Mouse (Mus musculus) adrenal gland, postnatal 10 days (tissue): ENCODE measurements at regions not wholly inside any gene's neighbourhood (a gene's known extent, or its start where the extent isn't known, plus 50 kb on each side); places are given as distances from the start of the nearest gene placed in this dataset.

Experiments
- DNase-seq: peaks from one replicate; pipeline ENCODE4 v3.0.0; 2021; ENCODE audit warnings: mixed read lengths

DNA sequence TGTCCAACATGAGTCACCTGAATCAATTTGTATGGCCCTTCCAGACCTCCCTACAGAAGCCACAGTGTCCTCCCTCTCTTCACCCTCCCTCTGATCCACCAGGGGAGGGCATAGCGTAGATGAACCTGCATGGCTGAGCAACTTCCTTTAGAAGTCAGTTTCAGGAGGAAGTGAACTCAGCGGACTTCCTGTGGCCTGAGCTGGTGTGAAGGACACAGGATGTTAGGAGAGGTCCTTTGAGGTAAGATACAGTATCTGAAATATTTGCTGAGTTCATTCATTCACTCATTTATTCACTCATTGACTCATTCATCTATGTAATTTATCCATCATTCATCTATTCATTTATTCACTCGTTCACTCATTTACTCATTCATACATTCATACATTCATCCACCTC lies 152.6 kb downstream of the Chst1 start:
- DNase-seq: no peak

DNA sequence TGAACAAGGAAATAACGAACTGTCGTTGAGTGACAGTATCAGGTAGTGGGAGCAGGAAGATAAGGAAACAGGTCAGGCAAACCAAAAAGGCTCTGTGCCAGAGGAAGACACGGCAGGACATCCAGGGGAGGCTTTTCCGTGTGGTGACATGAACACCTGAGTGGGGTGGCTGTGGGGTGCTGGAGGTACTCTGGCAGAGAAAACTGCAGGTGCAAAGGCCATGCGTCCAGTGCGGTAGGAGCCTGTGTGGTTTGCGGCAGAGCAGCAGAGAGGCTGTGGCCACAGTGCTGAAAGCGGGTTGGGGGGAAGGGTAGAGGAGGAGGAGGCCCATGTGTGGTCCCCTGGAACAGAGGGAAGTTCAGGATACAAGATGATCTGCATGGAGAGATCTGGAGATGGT lies 153.3 kb downstream of the Chst1 start:
- no peak for DNase-seq

DNA sequence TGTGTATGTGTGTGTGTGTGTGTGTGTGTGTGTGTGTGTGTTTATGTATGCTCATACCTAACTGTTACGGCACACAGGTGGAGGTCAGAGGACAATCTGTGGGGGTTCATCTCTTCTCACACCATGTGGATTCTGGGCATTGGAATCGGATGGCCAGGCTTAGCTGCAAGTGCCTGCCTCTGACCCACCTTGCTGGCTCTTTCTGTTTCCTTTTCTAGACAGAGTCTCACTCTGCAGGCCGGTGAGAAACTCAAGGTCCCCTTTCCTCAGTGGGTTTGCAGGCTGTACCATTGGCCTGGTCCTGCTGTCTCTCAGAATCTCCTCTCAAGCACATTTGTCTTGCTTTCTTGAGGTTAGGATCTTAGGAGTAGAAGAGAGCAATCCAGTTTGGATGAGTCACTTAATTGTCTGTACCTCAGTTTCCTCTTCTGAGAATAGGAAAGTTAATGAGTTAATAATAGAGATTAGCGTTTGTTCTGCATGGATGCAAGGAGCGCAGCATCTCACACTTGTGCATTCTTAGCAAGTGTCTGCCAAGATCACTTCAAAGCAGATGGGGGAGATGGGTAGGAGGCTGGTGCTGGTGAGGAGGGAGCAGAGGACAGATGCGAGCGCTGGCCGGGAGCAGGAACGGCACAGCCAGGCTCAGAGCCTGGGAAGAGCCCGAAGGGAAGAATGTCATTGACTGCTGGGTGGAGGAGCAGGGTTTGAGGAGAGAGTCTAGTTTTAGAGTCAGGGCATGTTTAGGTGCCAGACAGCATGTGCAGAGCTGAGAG lies 155.2 kb downstream of the Chst1 start:
- DNase-seq: no peak

DNA sequence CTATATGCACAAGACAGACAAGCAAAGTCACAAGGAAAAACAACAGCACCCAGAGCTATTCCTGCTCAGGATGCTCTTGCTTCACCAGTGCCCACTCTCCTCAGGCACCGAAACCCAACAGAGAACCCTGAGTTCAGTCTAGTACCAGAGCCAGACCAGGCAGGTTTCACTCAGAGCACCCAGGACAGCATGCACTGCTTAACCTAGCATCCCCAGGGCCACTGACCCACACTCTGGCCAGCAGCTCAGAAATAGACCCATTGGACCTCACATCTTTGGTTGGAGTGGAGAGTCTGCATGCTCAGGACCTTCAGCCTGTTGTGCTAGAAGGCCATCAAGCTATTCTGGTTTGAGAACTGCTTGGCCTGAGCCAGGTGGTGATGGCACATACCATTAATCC lies 157.0 kb downstream of the Chst1 start:
- DNase-seq: no peak

DNA sequence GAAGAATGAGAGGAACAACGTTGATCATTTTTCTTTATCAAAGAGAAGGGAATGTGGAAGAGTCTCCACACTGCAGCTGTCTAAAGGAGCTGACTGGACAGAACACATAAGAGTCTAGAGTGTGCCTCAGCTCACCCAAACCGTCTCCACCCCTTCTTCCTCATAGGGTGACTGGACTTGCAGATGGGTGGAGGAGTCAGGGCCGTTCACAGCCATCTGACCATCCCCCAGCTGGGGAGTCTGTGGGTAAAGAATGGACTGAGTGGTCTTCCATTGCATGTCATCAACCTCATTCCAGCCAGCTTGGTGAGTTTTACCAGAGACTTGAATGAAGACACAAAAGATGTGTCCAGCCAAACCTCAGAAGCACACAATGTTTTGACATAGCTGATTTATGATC lies 156.1 kb upstream of the Syt13 start:
- DNase-seq: no peak

DNA sequence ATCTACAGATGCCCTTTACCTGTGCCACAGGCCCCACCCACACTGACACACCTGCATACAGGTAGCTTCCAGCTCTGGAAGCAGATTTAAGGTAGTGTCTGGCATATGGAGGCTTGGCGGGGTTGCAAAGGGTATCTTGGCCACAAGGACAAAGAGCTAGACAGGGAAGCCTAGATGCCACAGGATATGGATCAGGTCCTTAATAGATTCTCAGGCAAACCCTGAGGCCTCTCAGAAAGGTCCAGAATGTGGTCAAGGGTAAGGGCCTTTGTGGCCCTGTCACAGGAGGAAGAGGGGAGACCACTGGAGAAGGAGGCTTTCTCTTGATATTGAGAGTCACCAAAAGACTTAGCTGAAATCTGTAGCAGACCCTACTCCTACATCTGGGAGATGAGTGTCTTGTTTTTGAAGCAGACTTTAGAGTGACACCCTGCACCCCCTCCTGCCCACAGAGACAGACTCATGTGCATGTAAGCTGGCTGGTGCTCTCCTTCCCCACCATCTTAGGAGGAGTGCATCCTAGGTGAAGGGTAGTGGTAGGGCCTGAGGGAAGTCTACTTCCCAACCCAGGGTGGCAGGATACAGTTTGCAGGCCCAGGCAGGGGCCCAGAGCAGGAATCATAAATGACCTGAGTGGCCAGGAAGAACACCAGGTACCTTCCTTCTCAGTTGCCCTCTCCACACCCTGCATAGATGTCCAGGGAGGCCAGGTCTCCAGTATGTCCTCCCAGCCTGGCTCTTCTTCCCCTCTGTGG lies 150.8 kb upstream of the Syt13 start:
- DNase-seq: no peak

DNA sequence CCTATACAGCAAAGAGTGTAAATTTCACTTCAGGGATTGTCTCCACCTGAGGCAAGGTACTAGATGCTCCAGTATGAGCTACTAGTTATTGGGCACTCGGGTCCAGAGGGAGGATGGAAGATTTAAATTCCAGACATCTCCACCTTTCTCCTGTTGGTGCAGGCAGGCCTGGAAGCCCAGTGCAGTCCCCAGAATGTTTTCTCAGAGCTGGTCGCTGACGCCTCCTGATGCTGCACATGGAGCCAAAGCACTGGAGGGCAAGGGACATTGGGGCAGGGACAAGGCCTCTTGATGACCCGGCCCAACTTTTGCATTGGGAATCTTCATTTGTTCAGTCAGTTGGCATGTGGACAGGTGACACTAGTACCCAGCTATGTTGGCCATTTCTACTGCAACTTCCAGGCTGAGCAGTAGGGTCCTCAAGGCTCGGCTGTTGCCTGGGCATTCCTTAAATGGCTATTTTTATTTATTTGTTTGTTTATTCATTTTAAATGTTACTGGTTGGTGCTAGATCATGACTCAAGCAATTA lies 147.4 kb upstream of the Syt13 start:
- DNase-seq: no peak

DNA sequence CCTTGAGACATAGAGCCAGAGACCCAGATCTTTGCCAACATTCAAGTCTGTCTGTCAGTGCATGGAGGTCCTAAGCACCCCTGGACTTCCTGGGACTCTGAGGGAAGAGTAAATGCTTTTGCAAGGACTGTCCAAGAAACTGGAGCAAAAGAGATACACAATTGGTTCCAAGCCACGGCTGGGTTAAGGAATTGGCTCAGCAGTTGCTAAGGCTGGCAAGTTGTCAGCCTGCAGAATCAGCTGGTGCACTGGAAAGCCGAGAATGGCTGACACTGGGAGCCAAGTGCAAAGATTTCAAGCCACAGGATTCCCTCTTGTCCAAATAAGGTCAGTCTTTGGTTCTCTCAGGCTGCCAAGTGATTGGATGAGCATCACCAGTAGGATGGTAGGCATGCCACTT lies 146.8 kb upstream of the Syt13 start:
- peak; percentile 49 for DNase-seq

DNA sequence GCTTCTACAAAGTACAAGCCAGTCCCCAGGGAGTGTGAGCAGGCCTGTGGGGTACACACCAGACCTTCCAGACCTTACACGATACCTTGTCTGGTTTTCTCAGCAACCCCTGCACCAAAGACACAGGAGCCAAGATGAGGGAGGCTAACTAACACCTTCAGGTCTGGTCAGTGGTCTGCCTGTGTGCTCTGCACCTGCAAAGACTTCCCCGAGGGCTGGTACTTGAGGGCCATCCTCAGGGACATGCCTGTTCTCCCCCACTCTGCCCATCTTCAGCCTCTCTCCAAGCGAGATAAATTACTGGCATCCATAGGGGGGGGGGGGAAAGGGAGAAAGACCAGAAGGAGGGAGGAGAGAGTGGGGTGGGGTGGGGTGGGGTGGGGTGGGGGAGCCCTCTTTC lies 145.8 kb upstream of the Syt13 start:
- no peak for DNase-seq

DNA sequence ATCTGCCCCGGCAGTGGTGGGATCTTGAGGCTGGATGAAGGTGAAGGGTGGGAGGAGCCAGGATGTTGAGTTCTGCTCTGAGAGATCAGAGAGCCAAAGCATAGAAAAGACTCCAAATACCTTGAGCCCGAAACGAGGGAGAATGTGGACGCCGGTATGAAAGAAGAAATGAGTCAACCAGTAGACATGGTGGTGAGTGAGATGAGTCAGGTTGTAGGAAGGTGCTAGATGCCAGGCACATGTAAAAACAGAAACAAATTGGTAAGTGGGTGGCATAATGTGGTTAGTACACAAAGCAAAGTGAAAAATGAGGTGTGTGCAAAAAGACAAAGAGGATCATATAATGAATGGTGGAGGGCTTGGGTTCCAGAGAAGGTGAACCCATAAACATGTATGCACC lies 144.8 kb upstream of the Syt13 start:
- no peak for DNase-seq

DNA sequence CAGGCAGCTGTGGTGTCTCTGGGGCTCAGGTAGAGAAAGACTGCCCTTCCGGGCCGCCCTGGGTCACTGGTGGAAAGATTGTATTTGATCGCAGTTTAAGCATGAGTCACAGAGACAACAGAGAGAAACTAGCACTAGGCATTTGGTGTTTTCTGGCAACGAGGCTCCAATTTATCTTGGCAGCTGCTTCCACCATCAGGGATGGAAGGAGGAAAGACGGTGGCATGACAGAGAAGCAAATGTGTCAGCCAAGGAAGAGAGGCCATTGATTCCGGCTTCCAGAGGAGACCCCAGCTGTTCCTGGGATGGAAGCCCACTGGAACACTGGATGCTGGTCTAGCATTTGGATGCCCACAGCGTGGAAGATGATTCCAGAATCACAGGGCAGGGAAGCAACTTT lies 142.3 kb upstream of the Syt13 start:
- DNase-seq: peak; percentile 14

DNA sequence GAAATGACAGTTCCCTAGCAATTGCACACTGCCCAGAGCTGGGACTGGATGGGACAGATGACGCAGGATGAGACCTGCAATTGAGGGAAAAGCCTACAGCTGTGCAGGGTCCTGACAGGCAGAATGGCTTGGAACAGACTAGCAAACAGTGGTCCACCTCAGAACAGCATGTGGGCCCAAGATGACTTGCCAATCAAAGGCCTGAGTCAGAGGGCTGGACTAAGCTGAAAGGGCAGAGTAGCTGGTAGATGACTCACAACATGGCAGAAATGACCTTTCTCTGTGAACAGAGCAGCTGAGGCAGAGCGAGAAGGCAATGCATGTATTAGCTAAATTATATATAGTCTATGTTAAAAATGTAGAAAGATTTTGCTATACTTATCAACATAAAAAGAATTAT lies 138.4 kb upstream of the Syt13 start:
- peak; percentile 26 for DNase-seq

DNA sequence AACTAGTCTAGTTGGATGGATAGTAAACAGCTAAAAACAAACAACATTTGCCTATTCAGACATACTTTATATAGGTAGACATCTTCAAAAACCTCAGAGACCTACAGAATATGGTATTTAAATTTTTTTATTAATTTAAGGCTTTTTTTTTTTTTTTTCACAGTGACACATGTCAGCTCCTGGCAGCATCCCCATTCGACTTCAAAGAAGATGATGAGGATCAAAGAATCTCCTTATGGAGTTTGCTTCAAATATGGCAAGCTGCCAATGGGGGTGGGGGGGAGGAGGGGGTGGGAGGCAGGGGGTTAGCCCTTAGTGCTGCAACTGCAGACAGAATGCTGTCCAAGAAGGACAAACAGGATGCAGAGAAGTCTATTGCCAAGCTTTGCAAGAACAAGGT lies 135.8 kb upstream of the Syt13 start:
- no peak for DNase-seq

DNA sequence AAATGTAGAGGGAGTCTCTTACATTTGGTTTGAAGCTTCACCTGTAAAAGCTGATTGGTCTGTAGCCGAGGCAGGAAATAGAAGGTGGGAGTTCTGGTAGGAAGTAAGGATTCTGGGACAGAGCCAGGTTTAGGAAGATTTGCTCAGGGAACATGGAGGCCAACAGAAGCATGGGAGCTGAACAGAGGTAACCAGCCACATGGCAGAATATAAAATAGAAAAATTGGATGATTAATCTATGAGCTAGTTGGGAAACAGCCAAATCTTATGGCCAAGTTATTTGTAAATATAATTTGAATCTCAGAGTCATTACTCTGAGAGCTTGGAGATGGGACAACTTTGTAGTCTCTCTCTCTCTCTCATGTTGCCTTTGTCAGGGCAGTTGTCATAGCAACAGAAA lies 134.9 kb upstream of the Syt13 start:
- no peak for DNase-seq

DNA sequence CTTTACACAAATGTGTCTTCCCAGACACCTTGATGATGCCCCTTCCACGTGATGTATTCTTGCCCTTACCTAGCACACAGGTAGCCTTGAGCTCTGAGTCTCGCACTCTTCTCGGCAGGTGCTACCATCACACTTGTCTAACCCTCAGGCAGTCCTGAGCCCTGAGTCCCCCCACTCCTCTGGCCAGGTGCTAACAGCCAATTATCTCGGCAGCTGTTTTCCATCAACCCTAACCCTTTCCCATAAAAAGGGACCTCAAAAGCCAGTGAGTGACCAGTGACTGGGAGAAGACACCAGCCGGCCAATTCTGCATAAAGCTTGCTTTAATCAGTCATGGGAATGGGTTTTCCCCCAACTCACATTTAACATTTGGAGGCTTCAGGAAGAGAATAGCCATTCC lies 133.4 kb upstream of the Syt13 start:
- no peak for DNase-seq

DNA sequence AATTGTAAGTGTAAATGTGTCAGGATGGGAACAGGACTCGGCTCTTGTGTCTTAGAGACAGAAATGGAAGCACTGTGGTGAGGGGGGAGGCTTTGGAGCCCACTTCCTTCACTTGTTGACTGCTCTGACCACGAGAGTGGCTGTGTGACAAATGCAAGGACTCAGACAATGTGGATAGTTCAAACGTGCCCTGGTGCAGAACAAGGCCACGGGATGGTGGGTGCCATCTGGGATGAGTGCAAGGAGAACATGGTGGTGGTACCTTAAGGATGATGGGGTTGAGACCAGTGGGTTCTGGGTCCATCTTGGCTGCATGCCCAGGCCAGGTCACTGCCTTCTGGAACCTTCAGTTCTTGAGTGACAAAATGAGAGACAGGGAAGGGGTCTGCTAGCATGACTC lies 132.3 kb upstream of the Syt13 start:
- no peak for DNase-seq

DNA sequence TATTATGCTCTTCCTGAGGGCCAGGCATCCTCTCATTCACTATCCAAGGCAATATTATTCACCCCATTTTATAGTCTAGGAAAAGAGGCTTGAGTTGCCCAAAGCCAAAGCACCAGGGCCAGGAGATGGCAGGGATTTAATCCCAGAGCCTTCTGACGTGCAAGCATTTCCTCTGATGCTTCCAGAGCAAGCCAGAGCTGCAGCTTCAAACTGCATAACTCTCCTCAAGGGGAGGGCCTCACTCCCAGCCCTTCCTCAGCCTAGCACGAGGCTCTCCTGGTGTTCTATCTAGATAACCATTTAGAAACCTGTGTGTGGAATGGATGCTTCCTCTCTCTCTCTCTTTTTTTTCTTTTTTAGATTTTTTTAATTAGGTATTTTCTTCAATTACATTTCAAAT lies 130.0 kb upstream of the Syt13 start:
- no peak for DNase-seq

DNA sequence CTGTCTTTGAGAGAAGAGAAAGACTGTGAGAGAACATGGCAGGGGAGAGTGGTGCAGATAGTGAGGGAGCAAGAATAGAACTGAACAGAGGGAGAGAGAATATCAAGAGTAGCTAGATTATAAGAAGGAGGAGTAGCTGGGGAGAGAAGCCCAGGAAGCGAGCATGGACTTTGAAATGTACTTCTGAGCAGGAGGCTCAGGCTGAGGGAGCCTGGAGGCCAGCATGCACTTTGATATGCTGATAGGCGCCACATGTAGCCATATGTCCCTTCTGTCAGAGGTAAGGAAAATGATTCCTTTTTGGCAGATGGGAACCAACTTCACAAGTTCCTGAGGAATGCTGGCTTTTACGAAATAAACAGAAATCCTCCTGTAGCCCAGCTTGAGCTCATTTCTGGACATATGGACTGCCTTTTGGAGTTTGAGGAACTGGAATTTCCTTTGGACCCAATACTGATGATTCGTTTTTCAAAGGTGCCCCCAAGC lies 126.9 kb upstream of the Syt13 start:
- no peak for DNase-seq

DNA sequence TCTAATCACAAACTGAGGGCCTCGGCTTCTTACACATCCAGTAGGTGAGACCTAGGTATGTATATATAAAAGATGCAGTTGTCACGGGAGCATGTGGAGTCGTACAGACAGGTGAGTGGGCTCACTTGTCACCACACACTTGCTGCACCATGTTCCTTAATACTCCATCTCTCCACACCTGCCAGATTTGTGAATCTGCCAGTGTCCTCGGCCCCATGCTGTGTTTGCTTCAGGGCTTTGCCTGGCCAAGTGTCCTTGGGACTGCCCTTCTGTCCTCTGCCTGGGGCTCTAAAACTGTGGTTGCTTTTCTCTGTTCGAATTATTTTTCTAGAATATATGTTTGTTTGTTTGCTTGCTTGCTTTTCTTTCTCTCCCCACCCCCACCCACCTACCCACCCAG lies 126.0 kb upstream of the Syt13 start:
- no peak for DNase-seq

DNA sequence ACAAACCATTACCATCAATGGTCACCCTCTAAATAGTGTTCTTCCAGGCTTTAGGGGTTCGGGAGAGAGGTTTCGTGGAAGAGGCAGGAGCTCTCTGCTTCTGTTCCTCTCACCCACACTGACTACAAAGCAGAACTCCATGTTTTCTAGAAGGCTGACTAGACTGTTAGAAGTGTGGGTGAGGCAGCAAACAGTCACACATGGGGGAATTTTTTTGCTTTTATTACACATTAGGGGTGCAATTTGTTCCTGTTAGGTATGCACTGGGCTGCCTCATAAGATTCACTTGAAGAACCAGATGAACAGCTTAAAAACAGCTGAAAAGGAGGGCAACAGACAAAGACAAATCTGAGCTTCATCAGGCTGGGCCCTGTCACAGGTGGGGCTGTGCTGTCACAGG lies 124.5 kb upstream of the Syt13 start:
- no peak for DNase-seq

DNA sequence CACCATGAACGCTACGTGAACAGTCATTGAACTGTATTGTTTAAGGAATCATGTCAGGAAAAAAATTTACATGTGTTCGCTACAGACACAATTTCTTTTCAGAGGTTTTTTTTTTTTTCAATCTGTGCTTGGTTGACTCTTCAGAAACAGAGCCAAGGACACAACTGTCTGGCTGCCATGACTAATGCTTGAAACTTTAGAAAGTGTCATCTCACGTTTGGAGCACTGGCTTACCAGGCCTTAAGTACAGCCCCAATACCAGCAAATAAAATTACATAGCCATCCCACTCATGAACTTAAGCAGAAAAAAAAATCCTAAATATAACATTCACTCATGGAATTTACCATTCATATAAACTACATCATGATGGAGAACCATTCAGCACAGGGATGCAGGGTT lies 115.1 kb upstream of the Syt13 start:
- DNase-seq: no peak

DNA sequence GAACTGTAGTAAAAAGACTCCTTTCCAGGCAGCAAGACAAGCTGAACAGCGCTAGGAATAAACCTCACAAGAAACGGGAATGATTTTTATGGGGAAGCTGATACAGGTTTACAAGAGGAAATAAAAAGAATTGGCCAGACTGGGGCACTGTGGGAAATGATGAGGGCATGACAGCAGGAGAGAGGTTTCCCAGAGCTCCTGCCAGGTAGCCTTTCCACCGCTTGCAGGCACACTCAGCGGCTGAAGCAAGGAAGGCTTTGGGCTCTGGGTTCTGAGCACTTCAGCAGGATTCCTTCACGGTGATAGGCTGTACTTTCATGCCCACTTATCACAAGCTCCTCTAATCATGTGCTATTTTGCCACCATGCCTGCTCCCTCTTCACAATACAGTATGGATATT lies 114.2 kb upstream of the Syt13 start:
- DNase-seq: no peak

DNA sequence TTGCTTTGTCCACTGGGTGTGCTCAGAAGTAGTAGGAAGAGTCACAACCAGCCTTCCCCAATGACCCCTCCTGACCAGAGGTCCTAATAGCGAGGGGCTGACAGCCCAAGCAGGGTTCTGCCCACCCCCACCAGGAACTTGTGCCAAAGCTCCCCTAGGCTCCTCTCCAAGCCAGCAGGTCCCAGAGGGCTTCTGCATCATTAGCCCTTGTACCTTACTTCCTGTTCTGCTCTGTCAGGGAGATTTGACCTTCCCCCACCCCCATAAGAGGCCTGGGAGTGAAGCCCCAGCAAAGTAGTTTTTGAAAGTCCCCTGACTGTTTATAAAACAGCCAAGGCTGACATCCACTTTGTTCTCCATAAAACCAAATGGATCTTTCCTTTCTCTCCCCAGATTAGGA lies 110.0 kb upstream of the Syt13 start:
- no peak for DNase-seq

DNA sequence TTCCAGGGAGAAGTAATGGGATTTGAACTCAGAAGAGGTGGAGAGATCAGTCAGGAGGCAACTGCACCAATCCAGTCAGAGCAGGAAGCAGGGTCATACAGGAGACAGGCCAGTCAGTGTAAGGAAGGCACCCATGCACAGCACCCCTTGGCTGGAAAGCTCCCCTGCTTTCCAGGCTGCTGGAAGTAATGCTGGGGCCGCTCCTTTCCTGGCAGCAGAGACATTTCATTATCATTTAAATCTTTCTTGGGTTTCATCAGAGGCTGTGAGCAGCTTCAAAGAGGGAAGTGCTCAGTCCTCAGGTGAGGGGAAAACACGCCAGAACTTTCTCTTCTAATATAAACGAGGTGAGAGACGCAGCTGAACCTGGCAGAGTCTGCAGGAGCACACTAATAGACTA lies 109.1 kb upstream of the Syt13 start:
- no peak for DNase-seq
